Mouse (Mus musculus): ENCODE measurements around the gene Mtmr3.
"Not testable (repeated sequence)": the region's sequence is repeated elsewhere in the genome, so short reads cannot be mapped to it uniquely, and the experiment has no call there.

The Mtmr3 gene

GRCm38 (mm10) chr11:4599916-4600315 lies 5.3 kb upstream of the Mtmr3 start:
- no peak for DNase-seq

GRCm38 (mm10) chr11:4598411-4598810 lies 3.7 kb upstream of the Mtmr3 start:
- no peak for DNase-seq

GRCm38 (mm10) chr11:4593849-4594607 lies 635 bp downstream of the Mtmr3 start:
- peak; percentile 50 for DNase-seq

DNA sequence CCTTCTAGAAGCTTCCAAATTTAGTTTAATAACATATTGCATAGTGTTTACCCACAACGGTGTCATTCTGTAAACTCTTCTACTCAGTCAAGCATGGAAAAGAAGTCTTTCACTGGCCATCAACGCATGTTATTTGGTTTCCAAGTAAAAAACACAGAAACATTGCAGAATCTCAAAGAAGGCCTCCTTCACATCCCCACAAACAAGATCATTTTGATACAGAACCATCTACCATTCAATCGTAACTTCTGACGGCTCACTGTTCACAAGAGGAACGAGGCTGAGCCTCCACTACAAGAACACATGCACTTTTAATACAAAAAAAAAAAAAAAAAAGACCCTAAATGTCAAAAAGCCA lies 1.2 kb downstream of the Mtmr3 start:
- DNase-seq, result no peak

GRCm38 (mm10) chr11:4591811-4592210 lies 2.9 kb downstream of the Mtmr3 start:
- no peak for DNase-seq

DNA sequence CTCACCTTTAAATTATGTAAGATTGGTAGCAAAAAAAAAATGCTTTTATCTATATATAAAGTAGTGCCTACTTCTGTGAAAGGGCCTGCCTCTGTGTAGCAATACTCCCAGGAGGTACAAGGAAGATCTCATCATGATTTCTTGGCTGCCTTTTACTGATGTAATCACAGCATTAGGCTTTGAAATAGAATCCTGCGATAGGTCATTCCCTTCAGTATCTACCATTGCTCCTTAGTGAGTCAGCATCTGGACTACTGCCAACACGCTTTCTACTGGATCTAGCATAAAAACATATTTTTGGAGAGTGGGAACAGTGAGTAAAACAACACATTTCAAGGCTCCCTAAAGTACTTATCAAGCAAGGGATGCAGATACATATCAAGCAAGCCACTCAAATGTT lies 16.0 kb downstream of the Mtmr3 start:
- DNase-seq, result peak; percentile 44

DNA sequence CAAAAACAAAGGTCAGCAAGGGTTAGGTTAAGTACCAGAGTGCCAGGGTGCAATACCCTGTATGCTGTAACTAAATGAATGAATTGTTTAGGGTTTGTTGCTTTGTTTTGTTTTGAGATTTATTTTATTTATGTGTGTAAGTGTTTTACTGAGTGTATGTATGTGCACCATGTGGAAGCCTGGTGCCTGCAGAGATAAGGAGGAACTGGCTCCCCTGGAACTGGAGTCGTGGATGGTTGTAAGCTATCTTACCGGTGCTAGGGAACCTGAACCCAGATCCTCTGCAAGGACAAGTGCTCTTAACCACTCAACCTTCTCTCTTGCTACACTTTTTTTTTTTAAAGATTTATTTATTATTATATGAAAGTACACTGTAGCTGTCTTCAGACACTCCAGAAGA lies 17.6 kb downstream of the Mtmr3 start:
- DNase-seq, result no peak

GRCm38 (mm10) chr11:4576090-4576732 lies 18.5 kb downstream of the Mtmr3 start:
- DNase-seq, result not testable (repeated sequence)

DNA sequence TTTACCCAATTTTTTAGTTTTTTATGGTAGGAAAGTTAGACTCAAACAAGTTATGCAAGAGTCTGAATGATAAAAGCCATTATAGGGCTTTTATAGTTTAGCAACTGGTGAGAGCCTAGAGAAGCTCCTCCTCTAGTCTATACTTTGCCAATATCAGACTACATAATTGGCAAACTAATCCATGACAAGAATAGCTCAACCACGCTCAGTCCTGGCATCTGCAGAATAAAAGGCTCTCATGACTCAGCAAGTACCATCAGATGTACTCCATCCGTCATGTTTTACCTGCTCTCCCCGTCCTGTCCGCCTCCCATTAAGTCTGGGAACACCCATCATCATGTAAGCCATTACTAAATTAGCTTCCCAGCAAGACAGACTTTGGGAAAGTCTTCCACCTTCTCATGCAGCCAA lies 23.2 kb downstream of the Mtmr3 start:
- DNase-seq, result no peak

DNA sequence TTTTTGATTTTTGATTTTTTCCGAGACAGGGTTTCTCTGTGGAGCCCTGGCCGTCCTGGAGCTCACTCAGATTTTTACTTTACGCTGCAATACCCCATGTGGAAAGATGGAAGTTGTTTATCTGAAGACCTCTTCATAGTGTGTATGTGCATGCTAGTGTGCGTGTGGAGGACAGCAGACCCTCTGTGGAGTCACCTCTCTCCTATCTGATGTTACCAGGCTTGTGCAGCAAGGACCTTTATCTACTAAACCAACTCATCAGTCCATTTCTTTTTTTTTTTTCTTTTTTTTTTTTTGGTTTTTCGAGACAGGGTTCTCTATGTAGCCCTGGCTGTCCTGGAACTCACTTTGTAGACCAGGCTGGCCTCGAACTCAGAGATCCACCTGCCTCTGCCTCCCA lies 28.3 kb downstream of the Mtmr3 start:
- DNase-seq, result no peak

DNA sequence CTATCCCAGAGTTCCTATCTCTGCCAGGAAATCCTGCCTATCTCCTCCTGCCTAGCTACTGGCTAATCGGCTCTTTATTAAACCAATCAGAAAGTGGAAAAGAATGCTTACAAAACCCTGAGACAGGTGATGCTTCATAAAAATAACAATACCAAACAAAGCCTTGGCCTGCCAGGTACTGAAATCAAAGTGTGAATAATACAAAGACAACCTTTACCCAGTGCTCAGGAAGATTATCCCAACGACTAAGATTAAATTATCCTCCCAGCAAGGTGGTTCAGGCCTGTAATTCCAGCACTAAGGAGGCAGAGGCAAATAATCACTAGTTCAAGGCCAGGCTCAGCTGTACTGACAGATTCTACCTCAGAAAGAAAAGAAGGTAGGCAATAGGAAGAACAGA lies 29.1 kb downstream of the Mtmr3 start:
- DNase-seq, result no peak

DNA sequence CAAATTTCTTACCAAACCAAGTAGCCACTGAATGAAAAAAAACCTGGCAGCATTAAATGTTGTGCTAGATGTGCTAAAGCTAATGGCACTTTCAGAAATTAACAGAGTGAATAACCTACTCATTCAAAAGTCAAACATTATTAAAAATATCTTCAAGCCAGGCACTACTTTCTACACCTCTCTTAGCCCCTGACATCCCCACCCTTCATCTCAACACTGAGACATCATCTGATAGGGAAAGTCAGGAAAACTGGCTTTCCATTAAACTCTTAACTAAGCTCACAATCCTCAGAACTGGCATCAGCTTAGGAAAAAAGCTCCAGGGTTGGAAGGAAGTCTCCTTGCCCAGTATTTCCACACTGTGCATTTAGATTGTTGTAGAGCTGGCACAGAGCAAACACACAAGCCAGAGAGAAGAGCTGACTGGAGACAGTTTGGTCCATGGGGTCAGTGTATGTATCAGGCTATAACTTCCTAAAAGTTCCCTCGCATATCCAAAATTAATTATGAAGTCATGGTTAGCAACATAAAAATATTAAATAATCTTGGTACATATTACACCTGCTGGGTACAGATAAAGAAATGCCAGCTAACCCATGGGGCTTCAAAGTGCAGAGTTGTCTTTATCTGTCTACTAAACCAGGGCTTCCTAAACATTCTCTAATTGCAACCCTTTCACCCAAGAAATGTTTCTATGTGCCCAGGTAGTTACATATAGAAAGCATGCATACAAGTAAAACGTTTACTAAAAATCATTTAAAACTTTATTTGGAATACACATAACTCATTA lies 41.2 kb downstream of the Mtmr3 start:
- DNase-seq, result no peak

- no peak for DNase-seq
Measured at GRCm38 (mm10) chr11:4547569-4547968, 47.1 kb downstream of the Mtmr3 start.

- DNase-seq, result no peak
Measured at GRCm38 (mm10) chr11:4545976-4546375, 48.7 kb downstream of the Mtmr3 start.

- no peak for DNase-seq
Measured at GRCm38 (mm10) chr11:4545401-4545800, 49.3 kb downstream of the Mtmr3 start.

DNA sequence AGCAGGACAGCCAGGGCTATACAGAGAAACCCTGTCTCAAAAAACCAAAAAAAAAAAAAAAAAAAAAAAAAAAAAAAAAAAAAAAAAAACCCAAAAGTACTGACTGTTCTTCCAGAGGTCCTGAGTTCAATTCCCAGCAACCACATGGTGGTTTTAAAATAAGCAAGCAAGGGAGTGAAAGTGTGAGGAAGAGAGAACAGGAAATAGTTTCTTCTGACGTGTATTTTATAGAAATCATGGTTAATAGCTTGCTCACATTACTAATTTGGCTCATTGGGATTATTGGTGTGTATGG lies 50.1 kb downstream of the Mtmr3 start:
- not testable (repeated sequence) for DNase-seq

GRCm38 (mm10) chr11:4543746-4544626 lies 50.7 kb downstream of the Mtmr3 start:
- DNase-seq, result no peak

GRCm38 (mm10) chr11:4543040-4543551 lies 51.6 kb downstream of the Mtmr3 start:
- DNase-seq, result no peak

- DNase-seq, result no peak
Measured at GRCm38 (mm10) chr11:4536645-4537044, 58.0 kb downstream of the Mtmr3 start.

DNA sequence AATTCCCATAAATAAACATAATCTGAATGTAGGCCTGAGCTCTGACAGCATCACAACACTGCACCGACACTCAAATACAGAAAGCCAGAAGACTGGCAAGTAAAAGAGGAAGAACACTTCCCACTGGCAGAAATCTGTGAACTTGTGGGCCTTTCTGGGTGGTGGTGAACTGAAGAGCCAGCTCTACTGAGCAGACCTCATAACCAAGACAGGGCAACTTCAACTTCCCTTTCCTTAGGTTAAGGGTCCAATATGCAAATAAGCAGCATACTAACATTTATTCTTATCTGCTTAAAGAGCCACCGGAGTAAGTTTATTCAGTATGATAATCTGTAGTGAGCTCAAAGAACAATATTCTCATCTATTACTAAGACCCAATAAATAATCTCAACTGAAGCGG lies 67.5 kb downstream of the Mtmr3 start:
- DNase-seq, result no peak

DNA sequence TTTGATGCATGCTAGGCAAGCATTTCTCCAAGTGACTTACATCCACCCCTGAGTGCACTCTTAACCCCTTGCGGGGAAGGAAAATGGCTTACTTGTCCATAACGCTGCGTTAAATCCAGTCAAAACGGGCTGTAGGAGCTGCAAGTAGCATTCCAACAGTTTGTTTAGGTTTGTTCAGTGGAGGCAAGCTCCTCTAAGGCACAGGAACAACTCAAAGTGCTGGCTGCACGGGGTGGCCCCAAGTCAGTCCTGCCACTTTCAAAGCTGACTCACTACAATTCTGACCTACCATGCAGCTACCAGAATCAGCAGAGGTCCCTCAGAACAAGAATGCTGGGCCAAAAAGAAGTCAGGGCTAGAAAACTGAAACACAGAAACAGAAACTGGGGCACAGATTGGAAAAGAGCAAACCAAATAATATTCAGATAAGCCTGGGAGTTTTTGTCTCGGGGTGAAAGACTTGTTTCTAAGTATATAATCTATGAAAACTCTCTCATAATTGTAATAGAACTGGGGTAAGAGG lies 72.5 kb downstream of the Mtmr3 start:
- DNase-seq, result no peak

GRCm38 (mm10) chr11:4518981-4519380 lies 75.7 kb downstream of the Mtmr3 start:
- DNase-seq, result no peak

- DNase-seq, result peak; percentile 51
Measured at GRCm38 (mm10) chr11:4507421-4507820, 87.2 kb downstream of the Mtmr3 start.
